Mouse (Mus musculus): Measurements from ENCODE around the gene Tbc1d8.

DNA sequence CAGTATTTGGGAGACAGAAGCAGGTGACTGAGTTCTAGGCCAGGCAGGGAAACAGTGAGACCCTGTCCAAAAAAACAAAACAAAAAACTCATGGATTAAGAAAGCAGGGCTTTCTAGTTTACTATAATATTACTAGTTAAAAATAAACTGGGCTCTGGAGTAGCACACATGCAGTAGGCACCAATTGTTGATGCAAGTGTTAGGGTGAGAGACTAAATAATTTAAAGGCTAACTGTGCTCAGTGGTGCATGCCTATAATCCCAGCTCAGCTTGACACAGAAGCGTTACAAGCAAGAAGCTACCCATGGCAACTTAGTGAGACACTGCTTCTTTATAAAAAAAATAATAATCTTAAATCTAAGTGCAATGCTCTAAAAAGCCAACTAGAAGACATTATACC lies 100.0 kb downstream of the Tbc1d8 start:
- TF ChIP-seq CTCF (IDR thresholded peaks at IDR 0.05; ENCODE audit: extremely low read depth, insufficient read depth, insufficient read length, insufficient replicate concordance) (no peak), POLR2A (IDR thresholded peaks at IDR 0.05; ENCODE audit: low read depth, low read length) (no peak)
